Mouse (Mus musculus): ENCODE results near the gene Ubqln4.

- TF ChIP-seq CTCF (IDR thresholded peaks at IDR 0.05; ENCODE audit: extremely low read depth, insufficient read depth, insufficient read length, insufficient replicate concordance): no peak
- TF ChIP-seq POLR2A (IDR thresholded peaks at IDR 0.05; ENCODE audit: low read depth, low read length): no peak
Observed at GRCm38 (mm10) chr3:88586640-88587039, 33.1 kb downstream of the Ubqln4 start.
